Mouse (Mus musculus): ENCODE data around the gene Mlh3.
A peak's percentile ranks its signal among the peaks of the same experiment; 100 is the strongest.

Mlh3 gene

DNA sequence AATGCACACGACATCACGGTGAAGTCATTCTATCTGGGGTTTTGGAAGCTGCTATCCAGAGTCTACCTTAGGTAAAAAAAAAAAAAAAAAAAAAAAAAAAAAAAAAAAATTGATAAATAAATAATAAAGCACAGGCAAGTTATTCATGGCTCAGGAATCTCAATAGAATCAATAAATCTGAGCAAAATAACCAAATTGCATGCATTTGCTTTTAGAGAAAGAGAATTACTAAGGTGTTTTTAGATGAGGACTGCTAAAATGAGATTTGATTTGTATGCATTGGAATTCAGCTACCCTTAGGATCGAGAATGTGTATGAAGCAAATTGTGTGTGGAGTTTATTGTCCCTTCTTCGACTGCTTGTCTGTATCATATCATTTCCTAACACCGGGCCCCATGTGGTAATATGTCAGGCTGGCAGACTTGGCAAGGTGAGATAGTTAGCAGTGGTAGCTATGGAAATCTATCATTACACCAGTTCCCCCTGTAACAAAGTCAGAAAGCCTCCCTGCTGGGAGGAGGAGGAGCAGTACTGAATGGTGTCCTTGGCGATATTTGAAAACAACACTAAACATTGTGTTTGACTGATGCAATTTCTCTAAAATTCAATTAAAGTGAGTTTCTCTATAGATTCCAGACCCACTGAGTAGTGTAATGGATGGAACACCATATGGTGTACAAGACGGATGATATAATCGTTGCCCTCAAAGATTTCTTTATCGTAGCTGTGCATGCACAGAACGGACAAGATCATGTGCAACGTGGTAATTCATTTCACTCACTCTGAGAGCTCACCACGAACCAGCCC is 10.6 kb upstream of the Mlh3 start:
- no peak for DNase-seq (ENCODE audit: low read depth, low spot score)

DNA sequence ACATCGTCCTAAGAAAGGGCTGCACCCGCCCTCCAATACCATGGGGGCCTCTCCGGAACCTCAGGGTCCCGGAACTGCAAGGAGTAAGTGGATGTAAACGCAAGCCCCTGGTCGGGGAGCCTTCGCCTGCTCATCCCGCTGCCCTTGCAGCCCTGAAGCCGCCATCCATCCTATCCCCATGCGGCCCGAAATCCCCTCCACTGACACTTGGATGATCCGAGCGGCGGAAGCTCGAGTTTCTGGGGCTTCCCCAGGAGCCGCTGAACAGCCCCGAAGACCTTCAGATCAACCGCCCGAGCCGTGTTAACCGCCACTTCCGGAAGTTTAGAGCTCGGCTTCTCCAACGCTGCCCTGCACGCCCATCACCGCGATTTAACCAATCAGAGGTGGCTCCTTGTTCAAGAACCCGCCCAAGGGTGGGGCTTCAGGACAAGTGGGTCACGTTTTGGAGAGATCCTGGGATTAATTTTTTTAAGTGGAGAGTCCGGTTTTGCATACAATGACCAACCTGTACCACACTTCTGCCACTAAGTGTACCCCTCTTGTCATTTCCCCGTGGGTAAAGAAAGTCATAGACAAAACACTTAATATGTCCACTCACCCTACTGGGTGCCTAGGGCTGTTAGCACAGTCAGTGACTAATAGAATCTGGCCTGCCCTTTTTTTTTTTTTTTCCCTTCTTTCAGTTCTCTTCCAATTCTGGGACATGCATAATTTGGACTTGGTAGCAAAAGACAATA is 9.9 kb upstream of the Mlh3 start:
- DNase-seq (ENCODE audit: low read depth, low spot score) = peak; percentile 97

DNA sequence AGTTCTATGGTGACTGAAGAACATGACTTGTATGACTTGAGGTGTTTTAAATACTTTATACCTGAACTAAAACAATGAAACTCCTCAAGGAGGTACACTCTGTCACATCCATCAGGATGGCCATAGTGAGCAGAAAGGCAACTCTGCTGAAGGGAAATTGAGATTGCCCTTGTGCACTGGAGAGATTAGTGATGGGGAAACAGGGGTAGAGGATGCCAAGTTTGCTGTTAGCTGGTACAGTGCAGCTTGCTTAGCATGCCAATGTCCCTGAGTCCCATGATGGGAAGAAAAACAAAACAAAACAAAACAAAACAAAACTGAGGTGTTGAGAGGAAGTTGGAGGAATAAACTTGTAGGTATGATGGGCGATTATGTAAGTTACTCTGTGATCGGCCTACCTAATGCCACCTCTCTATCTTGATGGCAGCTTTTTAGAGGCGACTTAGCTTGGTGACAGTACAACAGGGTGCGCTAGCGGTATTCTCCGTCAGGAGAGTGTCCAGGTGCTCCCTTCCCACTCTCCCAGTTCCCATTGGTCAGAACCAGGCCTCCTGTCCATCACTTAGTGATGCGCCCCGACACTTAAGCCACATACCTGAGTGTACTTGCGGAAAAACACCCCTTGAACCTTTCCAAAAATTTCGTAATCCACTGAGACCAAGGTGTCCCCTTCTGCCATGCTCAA is 9.1 kb upstream of the Mlh3 start:
- no peak for DNase-seq (ENCODE audit: low read depth, low spot score)

DNA sequence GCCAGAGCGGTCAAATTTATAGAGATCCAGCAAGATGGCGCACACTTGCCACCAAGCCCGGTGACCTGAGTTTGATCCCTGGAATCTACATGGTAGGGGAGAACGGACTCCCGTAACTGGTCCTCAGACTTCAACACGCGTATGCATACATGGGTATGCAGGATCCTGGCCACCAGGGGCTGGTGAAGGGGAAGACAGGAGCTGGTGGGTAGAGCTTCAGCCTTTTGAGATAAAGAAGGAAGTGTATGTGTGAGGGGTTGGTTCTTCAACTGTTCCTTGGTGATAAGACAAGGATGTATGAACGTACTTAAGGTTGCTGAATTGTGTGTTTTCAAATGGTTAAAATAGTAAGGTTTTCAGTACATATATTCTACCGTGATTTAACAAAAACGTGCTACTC is 8.5 kb upstream of the Mlh3 start:
- DNase-seq (ENCODE audit: low read depth, low spot score) = no peak

DNA sequence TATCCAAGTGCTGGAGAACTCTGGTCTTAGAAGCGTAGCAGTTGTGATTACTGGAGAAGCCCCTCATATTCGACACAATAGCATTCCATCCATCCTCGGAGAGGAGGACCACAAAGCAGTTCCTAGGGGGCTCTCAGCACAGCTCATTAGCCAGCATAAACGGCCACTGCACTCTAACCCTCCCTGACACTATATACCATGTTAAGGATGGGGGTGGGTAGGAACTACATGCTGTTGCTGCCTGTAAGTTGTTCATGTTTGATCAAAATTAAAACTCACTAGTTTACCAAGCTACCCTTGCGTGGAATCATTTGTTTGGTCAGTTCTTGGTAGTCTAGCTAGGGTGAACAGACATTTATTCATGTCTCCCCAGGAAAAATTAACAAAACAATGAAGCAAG is 5.9 kb upstream of the Mlh3 start:
- no peak for DNase-seq (ENCODE audit: low read depth, low spot score)

DNA sequence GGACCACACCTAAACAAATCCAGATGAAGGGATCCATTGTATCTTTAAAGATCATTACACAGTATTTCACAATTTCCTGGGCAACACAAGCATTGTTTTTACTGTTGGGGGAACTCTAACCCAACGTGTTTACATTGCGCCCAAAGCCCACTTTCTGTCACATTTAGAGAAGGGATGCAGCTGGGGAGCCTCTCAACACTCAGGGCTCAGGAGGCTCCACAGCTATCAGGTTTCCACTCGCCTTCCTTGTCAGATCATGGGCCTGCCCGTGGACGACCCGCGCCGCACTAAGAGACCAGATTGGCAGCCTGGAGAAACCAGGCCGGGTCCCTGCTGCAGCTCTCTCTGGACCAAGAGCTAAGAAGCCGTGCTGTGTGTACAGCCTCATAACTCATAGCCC is 3.1 kb upstream of the Mlh3 start:
- no peak for DNase-seq (ENCODE audit: low read depth, low spot score)

DNA sequence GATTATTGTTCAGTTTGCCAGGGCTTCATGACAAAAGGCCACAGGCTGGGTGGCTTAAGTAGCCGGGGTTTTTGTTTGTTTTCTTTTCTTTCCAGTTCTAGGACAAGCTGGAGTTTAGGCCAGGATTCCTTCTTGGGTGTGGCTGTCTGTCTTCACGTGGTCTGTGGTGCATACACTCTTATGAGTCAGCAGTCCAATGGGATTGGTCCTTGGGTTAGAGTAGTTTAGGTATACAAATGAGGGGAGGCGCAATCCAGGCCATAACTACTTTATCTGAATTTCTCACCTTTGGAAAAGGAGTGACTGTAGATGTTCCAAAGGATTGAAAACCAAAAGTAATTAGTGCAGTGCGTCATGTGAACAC is 1.4 kb upstream of the Mlh3 start:
- no peak for DNase-seq (ENCODE audit: low read depth, low spot score)

DNA sequence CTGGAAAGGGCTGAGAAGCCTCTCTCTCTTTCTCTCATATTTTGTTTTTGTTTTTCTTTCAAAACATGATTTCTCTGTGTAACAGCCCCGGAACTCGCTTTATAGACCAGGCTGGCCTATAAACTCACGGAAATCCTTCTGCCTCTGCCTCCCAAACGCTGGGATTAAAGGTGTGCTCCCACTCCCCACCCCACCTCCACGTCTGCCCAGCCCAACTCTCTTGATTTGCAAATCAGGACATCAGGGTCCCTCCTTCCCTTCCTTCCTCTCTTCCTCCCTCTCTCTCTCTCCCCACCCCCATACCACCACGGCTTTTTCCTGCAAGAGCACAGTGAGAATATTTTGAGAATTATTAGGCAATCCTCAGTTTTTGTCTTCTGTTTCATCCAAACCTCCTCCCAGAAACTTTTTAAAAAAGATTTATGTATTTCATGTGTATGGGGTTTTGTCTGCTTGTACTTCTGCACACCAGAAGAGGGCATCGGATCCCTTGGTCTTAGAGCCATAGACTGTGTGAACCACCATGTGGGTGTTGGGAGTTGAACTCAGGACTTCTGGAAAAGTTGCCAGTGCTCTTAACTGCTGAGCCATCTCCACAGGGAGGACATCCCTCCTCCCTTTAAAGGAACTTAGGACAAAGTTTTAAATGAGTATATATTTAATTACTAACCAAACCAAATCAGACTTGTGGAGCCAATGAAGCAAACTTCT is 888 bp upstream of the Mlh3 start:
- DNase-seq (ENCODE audit: low read depth, low spot score) = no peak

DNA sequence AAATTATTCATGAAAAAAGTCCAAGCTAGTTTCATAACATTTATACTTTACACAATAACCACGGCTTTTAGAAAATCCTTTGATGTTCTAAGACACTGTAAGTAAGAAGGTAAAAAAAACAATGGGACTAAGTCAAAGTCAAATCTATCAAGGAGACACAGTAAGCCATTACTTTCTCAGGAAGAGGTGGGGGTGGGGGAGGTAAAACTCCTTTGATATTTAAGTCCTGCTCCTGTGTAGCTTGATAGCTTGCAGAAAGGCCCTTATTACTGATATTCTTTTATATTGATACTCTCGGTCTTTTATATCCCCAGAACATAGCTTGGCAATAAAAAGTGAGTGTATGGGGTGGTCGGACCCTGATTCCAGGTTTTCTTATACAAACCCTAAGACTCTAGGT is 578 bp downstream of the Mlh3 start:
- DNase-seq (ENCODE audit: low read depth, low spot score) = no peak

DNA sequence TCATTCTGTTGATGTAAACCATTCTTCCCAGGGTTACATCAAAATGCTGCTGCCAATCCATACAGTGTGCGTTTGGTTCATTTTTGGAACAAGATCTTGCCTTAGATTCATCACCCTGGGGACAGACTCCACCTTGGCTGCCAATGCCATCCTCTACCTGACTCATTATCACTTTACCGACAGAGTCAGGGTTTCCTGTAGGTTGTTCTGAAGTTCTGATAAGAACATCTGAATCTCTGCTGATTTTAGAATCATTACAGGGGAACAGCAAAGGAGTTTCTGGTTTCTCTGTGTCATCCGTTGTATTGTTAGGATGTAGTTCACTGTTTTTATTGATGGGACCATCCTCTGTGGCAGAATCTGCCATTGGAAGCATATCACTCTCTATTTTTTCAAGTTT is 4.2 kb downstream of the Mlh3 start:
- no peak for DNase-seq (ENCODE audit: low read depth, low spot score)

DNA sequence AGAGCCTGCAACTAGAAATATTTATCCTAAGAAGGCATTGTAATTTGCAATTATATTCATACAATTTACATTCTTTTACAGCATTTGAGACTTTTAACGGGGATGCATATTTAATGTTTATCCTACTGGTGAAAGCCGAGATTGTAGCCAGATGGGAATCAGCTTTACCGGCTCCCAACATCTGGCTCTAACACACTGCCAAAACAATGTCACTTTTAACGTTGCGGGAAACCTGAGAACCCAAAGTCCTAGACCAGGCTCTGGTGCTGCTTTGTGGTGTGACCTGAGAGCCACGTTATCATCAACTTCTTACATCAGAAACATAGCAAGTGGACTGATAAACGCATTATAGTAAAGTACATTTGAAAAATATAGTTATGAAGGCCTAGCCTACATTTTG is 5.5 kb downstream of the Mlh3 start:
- DNase-seq (ENCODE audit: low read depth, low spot score) = peak; percentile 66

DNA sequence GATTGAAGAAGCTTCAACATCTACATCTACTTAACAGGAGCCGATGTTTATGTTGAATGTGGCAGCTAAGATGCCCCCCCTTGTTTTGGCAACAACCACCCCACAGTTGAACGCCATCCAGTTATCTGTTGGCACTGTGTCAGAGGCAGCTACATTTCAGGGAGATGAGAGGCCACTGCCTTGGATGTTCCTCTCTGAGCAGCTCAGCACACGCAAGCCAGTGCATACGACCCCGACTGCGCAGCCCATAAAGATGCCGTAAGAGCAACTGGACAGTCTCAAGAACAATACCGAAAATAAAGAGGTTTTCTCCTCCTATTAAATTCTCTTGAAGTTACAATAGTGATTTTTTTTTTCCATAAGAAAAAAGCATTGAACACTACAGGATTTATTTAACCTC is 5.9 kb downstream of the Mlh3 start:
- DNase-seq (ENCODE audit: low read depth, low spot score) = no peak

DNA sequence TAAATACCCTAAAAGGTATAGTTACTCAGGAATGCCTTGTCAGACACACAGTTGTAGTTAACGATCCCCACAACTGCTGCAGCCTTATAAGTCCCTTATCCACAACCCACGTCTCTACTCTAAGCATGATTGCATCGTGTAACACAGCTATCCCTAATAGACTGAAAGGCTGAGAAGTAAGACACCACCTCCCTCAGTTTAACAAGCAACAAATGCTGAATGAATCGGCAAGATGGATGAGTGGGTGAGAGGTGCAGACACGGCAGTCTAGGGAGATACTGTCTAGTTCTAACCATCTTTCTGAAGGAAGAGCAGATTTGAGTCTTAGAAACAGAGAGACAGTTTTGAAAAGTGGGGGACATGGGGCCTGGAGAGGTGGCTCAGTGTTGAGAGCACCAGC is 7.2 kb downstream of the Mlh3 start:
- no peak for DNase-seq (ENCODE audit: low read depth, low spot score)

DNA sequence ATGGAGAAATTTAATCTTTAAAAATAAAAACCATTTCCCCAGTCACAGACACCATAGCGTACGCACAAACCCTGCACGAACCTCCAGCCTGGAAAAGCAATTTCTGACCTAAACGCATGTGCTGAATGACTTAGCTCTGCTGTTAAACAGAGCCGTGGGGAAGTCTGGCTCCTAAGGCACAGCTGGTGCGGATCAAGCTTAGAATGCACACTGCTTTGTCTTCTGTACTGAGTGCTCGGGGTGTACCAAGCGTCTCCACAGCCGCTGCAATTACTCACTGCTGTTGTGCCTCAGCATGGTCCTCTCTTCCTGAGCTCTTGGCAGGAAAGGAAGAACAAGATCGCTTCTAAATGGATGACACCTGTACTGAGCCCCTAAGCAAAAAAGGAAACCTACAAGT is 7.9 kb downstream of the Mlh3 start:
- peak; percentile 83 for DNase-seq (ENCODE audit: low read depth, low spot score)

DNA sequence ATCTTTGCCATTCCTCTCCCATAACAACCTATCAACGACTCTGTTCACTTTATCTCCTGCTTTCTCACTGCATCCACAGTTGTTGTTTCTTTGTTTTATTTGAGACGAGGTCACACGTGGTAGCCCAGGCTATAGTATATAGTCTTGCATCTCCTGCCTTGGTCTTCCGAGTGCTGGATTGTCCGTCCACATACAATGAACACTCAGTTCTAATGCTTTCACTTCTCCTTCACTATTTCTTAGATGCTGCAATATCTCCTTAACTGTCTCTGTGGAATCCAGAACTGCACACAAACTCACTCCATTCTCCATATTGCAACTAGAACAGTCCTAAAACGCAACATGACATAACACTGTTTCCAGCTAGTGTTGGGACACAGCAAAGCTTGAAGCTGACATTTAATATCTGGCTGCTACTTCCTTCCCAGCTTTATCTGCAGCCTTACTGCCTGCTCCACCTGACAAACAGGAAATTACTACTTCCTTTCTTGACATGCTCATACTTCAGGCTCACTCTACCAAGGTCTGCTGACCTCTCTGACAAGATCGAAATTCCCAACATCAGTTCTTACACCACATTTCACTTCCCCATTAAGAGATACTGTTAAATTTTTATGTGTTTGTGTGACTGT is 13.3 kb downstream of the Mlh3 start:
- DNase-seq (ENCODE audit: low read depth, low spot score) = no peak

DNA sequence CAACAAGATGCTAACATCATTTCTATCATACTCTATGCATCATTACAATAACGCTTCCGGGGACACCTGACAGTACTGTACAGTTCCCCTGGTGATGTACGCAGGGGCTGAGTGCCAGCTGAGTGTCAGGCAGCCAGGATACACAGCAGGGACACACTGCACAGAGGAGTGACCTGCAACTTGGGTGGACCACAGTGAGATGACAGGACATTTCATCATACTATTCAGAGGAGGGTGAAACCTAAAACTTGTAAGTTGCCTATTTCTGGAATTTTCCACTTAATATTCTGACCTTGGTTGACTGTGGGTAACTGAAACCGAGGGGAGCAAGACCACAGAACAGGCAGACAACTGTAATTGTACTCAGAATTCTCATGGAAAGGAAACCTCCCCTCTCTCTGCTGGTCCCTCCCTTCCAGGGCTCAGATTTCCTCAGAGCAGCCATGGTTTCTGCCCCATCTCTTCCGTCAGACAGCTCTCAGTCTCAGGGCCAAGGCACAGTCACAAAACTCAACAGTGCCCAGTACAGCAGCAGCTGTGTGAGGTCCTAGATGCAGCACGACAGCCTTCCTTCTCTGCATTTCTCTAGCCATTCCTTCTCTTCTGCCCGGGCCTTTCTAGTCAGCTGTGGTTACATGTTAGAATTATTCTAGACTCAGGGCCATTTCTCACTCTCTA is 14.2 kb downstream of the Mlh3 start:
- DNase-seq (ENCODE audit: low read depth, low spot score) = no peak

DNA sequence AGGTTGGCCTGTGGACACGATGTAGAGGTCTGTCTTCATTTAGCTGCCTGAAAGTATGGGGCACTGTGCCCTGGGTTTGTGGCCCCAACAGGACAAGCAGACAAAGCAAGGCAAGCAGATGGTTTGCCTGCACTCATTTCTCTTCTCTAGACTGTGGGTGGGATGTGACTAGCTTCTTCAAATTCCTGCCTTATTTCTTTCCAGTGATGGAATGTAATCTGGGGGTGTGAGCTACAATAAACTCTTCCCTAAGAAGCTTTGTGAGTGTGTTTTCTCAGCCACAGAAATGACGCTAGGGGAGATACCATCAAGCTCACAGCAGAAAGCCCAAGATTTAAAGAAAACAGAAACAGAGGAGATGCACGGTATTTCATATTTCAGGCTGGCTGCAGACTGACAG is 18.3 kb downstream of the Mlh3 start:
- DNase-seq (ENCODE audit: low read depth, low spot score) = no peak

DNA sequence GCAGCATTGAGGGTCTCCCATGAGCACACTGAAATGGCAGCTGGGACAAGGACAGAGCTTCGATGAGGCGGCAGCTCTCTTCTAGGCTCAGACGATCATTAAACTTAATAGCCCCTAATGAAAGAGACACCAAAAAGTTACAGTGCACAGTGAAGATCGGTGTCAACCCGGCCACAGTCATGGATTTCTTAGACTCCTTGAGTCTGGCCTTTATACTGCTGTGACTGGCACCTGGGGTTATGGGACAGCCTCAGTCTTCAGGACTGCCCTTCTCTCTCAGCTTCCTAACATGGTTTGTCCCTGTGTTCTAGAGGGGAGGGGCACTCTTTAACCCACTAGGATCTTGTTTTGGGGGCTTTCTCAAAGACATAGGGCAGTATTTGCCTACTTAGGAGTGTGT is 32.8 kb downstream of the Mlh3 start:
- no peak for DNase-seq (ENCODE audit: low read depth, low spot score)

DNA sequence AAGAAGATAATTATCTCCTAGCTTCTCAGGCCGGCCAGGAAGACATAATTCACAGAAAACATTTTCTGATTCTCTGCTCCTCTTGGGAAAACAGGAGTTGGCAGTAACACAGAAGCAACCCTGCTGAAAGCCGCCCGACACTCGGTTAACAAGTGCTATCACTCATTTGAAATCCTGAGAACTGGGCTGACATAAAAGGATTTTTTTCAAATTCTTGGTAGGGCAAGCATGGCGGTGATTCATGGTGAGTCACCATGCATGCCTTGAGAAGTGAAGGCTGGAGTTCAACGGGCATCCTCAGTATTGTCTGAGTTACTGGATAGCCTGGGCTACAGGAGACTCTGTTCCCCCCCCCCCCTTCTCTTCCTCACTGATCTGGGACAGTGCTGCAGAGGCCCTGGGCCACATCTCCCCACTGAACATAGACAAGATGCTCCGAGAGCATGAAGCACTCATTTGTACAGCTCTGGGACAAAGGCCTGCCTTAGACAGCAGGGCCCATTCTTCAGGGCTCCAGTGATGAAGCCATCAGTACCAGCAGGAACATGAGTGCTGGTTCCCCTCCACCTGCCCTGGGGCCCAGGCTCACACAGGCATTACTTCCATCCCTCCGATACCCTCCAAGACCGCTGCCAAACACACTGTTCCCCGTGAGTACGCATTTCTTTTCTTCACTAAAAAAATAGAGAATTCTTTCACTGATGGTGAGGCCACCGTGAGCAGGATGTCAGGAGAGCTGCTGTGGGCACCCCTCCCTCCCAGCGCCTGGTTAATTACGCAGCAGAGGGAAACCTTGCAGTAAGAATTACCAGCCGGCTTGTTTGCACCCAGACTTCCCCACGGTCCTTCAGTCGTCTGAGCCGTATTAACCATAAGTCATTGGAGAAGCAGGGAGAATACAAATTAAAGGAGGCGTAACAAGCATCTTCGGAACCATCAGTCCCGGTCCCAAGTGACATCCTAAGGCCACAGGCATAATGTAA is 36.7 kb downstream of the Mlh3 start:
- DNase-seq (ENCODE audit: low read depth, low spot score) = no peak

All from mesoderm, embryonic 11.5 days (tissue).